In the genomic region with DNA sequence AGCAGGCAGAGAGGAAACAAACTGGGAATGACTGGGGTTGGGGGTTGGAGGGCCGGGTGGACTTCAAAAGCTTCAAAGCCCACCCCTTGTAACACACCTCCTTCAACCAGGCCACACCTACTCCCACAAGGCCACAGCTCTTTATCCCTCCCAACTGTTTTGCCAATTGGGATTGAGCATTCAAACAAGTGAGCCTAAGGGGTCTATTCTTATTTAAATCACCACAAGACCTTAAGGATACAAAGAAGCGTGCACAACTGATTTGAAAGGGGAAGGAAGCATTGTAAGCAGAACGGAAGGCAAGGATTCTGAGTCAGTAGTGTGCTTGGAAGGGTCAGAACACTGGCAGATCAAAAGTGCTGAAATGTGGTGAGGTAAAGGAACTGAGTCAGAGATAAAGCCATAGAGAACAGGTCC, we compare ENCODE assay signal across 13 mouse cellular contexts.
DNase-seq lines count a peak whose midpoint lies in the region; ATAC-seq lines count a peak whose summit lies in the region.
"Had no signal": no experiment of that assay in that cellular context is flagged by ENCODE, and none has a peak within 500 bp of the region (broad histone marks: within the 10 kb centered on the region; RNA-seq: fewer than 3 reads in every experiment).

No protein-coding gene starts in this region.

- no peak for DNase-seq in heart, postnatal 10 days
- peak; percentile 1 for DNase-seq in NIH3T3 (ENCODE audit: low read depth)
- DNase-seq in forebrain, embryonic 14.5 days (ENCODE audit: low spot score), result peak; percentile 39
- peak; percentile 89 for DNase-seq in midbrain, embryonic 11.5 days (ENCODE audit: low spot score, missing footprints)
- DNase-seq in left cerebral cortex, adult 18-20 months (ENCODE audit: low spot score in 2 of 2), result no peak
- DNase-seq: kidney, postnatal 10 days; spleen, adult 18-20 months; thymus, adult 2 months had no signal

- no peaks in the 10 kb centered on the region for H3K36me3 ChIP-seq in heart, embryonic 12.5 days
- no peaks in the 10 kb centered on the region for H3K36me3 ChIP-seq in forebrain, embryonic 14.5 days (ENCODE audit: control insufficient read depth, insufficient read depth, low read length)
- H3K36me3 ChIP-seq in midbrain, embryonic 11.5 days (ENCODE audit: control insufficient read depth, insufficient read depth, low read length), result no peaks in the 10 kb centered on the region
- H3K36me3 ChIP-seq: lung, embryonic 15.5 days had no signal

- H3K27me3 ChIP-seq in heart, embryonic 12.5 days (replicated peaks), result no peaks in the 10 kb centered on the region
- H3K27me3 ChIP-seq in forebrain, embryonic 14.5 days (replicated peaks; ENCODE audit: control insufficient read depth, insufficient read depth, low read length), result no peaks in the 10 kb centered on the region
- no peaks in the 10 kb centered on the region for H3K27me3 ChIP-seq in midbrain, embryonic 11.5 days (ENCODE audit: control insufficient read depth, insufficient read depth, low read length)

- peak overlapping the region; percentile 18; the same call in 1 of the 2 replicates for H3K4me2 ChIP-seq in heart, embryonic 12.5 days
- H3K4me2 ChIP-seq in forebrain, embryonic 14.5 days (ENCODE audit: low read length), result peak overlapping the region; percentile 21; the same call in 1 of the 2 replicates
- peak overlapping the region; percentile 3; the same call in 1 of the 2 replicates for H3K4me2 ChIP-seq in midbrain, embryonic 11.5 days
- H3K4me2 ChIP-seq: lung, embryonic 15.5 days had no signal

- H3K9me3 ChIP-seq in heart, embryonic 12.5 days (replicated peaks), result no peaks in the 10 kb centered on the region
- no peaks in the 10 kb centered on the region for H3K9me3 ChIP-seq in forebrain, embryonic 14.5 days (replicated peaks; ENCODE audit: control insufficient read depth, low read length)
- no peaks in the 10 kb centered on the region for H3K9me3 ChIP-seq in midbrain, embryonic 11.5 days (ENCODE audit: control insufficient read depth, low read length)
- H3K9me3 ChIP-seq: lung, embryonic 15.5 days had no signal

- no peak overlapping the region for H3K27ac ChIP-seq in heart, embryonic 12.5 days (ENCODE audit: poor library complexity, severe bottlenecking)
- H3K27ac ChIP-seq in forebrain, embryonic 14.5 days (ENCODE audit: low read depth, low read length), result no peak overlapping the region
- no peak overlapping the region for H3K27ac ChIP-seq in midbrain, embryonic 11.5 days (ENCODE audit: low read depth, low read length)
- H3K27ac ChIP-seq: lung, embryonic 15.5 days had no signal

- 0 out of 2 replicates have a peak, but pooled peaks have one; percentile 25 for ATAC-seq in heart, embryonic 12.5 days (ENCODE audit: insufficient number of reproducible peaks, low FRiP score)
- ATAC-seq in forebrain, embryonic 14.5 days, result peak; percentile 71
- ATAC-seq in midbrain, embryonic 11.5 days (ENCODE audit: low FRiP score), result peak; percentile 94
- no peak for ATAC-seq in activated CD4-positive, CD25-positive, alpha-beta regulatory T cell, adult 4 months
- no peak for ATAC-seq in cerebellum, adult (ENCODE audit: insufficient number of reproducible peaks, low FRiP score, low TSS enrichment)

- 0 out of 2 replicates have a peak, but pooled peaks cover 6% of the 10 kb centered on the region for H3K4me1 ChIP-seq in heart, embryonic 12.5 days (replicated peaks)
- H3K4me1 ChIP-seq in forebrain, embryonic 14.5 days (ENCODE audit: control insufficient read depth, insufficient read depth, low read length), result no peaks in the 10 kb centered on the region
- H3K4me1 ChIP-seq in midbrain, embryonic 11.5 days (ENCODE audit: control insufficient read depth, insufficient read depth, low read length), result peaks cover 2% of the 10 kb centered on the region; the same call in 1 of the 2 replicates

- H3K9ac ChIP-seq in heart, embryonic 12.5 days, result no peak overlapping the region
- H3K9ac ChIP-seq in forebrain, embryonic 14.5 days (ENCODE audit: low read length), result no peak overlapping the region
- no peak overlapping the region for H3K9ac ChIP-seq in midbrain, embryonic 11.5 days (ENCODE audit: low read length)
- H3K9ac ChIP-seq: lung, embryonic 15.5 days had no signal

- WGBS in heart, embryonic 12.5 days, result 21% methylated on average over 3 of the region's 3 CpGs
- WGBS in forebrain, embryonic 14.5 days, result 2% methylated on average over 3 of the region's 3 CpGs
- 13% methylated on average over 3 of the region's 3 CpGs for WGBS in midbrain, embryonic 11.5 days

- H3K4me3 ChIP-seq in heart, embryonic 12.5 days, result no peak overlapping the region
- no peak overlapping the region for H3K4me3 ChIP-seq in forebrain, embryonic 14.5 days (ENCODE audit: low read depth, low read length)
- no peak overlapping the region for H3K4me3 ChIP-seq in midbrain, embryonic 11.5 days (ENCODE audit: low read depth, low read length)
- H3K4me3 ChIP-seq: lung, embryonic 15.5 days; myocyte had no signal

- intact Hi-C loops in heart, postnatal 10 days (cut with DNase I), result no loop called here

Comparison
In these comparisons a context has a peak if more than half of its experiments do, and no peak if none do; other contexts are left out.
1. ATAC-seq: peak in heart, embryonic 12.5 days (single experiment), forebrain, embryonic 14.5 days (single experiment) and midbrain, embryonic 11.5 days (single experiment); none in activated CD4-positive, CD25-positive, alpha-beta regulatory T cell, adult 4 months (single experiment) and cerebellum, adult (single experiment).
2. DNase-seq: peak in NIH3T3 (single experiment), forebrain, embryonic 14.5 days (single experiment) and midbrain, embryonic 11.5 days (single experiment); none in heart, postnatal 10 days (0 of 2) and left cerebral cortex, adult 18-20 months (0 of 2).
3. Peak in every context shown above with its lines, with median percentiles within 50 percentile points of each other: H3K4me2 ChIP-seq.